Mouse (Mus musculus) layer of hippocampus, adult 2 months (tissue): ENCODE data around the gene Gm3182. TPM values are rescaled to one million over a fixed set of nuclear protein-coding genes. Genes with fewer than 3 reads are reported as not detected.
"Not testable (repeated sequence)": the region's sequence is repeated elsewhere in the genome, so short reads cannot be mapped to it uniquely, and the experiment has no call there.

Experiments used
- DNase-seq, 2 experiments: peaks; one replicate each; pipeline ENCODE4 v3.0.0; 2022; ENCODE audit warnings: low spot score in 2 of 2
- H3K27ac ChIP-seq: fragments of 200-600 bp; 2 replicates; pipeline ENCODE4 v1.8.1; 2022
- H3K4me3 ChIP-seq: fragments of 200-600 bp; 2 replicates; pipeline ENCODE4 v1.8.1; 2022; ENCODE audit warnings: mild to moderate bottlenecking
- long read RNA-seq, 2 experiments: library from polyadenylated mRNA; stranded (forward); transcript quantifications; one replicate each; pipeline ENCODE4 v2.0.0; 2021; ENCODE audit warnings: borderline mapping rate in 2 of 2
- total RNA-seq, 2 experiments: library from RNA; stranded (reverse); gene quantifications; 2 replicates each; pipeline ENCODE4 v1.2.3; 2021

The Gm3182 gene
- total RNA-seq: not detected
- long read RNA-seq, experiment 1: 0 reads
- long read RNA-seq, experiment 2: 0 reads

DNA sequence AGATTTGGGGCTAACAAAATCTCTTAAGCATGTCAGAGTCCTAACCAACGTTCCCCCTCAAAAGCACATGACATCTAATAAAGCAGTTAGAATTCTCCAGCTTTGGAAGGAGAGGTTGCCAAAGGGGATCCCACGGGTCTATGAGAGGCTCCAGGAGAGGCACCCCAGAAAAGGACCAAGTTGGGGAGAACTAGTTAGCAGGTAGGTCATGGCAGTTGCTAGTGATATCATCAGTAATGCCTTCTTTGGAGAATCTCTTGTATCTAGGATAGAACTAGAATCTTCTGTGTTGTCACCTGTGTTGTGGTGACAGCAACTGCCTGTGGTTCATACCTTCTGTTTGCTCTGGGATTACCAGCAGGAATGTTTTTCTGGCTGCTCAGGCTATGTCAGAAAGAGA lies at the start of gene Gm3182:
Gene Gm3182, plus strand, starts transcription at position 301 of the 400 bp plus-strand sequence.
- H3K4me3 ChIP-seq, H3K27ac ChIP-seq, DNase-seq: not testable (repeated sequence)

DNA sequence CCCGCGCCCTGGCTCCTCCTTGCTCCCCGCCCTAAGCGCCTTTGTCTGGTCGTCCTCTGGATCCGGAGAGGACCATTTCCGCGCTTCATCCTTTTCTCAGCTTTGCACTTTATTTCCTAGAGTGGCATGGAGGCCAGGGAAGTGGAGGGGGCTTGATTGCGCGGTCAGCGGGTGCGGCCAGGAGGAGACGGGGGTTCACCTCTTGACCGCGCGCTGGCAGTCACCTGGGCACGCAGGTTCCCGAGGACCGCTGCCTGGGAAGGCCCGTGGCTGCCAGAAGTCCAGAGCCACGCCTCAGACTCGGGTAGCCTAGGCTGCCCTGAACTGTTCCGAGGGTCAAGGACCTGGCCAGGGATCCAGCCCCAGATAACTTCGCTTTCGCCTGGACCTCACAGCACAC lies 17.9 kb downstream of the Gm3182 start:
- peak in 1 of 2 experiments; percentile 8 for DNase-seq
- not testable (repeated sequence) for H3K27ac ChIP-seq
- peak overlapping the region; percentile 28; the same call in 1 of the 2 replicates for H3K4me3 ChIP-seq

Other genes starting within 250 kb of the Gm3182 start
- gene Gm3138, start 232.1 kb upstream of the Gm3182 start, total RNA-seq: not detected
- not detected for gene Gm3149, start 164.5 kb upstream of the Gm3182 start, total RNA-seq
- 1 to 10 TPM; 1.2 TPM for gene 2610042L04Rik, start 147.0 kb upstream of the Gm3182 start, total RNA-seq
- not detected for gene Gm3159, start 84.2 kb upstream of the Gm3182 start, total RNA-seq
- 1 to 10 TPM in 1 of 2 experiments, under 1 TPM in 1; 0.91 to 1.5 TPM for gene Gm3164, start 66.3 kb upstream of the Gm3182 start, total RNA-seq
- 1 to 10 TPM in 1 of 2 experiments, not detected in 1; 1.4 TPM for gene Gm3173, start 50.8 kb upstream of the Gm3182 start, total RNA-seq
- gene Gm3047, start 73.7 kb downstream of the Gm3182 start, total RNA-seq: not detected
- gene Gm8159, start 150.6 kb downstream of the Gm3182 start, total RNA-seq: under 1 TPM; 0.37 to 0.87 TPM
- gene Gm3239, start 182.4 kb downstream of the Gm3182 start, total RNA-seq: under 1 TPM in 1 of 2 experiments, not detected in 1; 0.37 TPM
- not detected for gene Gm7876, start 227.5 kb downstream of the Gm3182 start, total RNA-seq
- gene Gm3252, start 245.0 kb downstream of the Gm3182 start, total RNA-seq: under 1 TPM in 1 of 2 experiments, not detected in 1; 0.51 TPM